Mouse (Mus musculus) heart, adult 2 months (tissue): Measurements from ENCODE around the gene Cd81.

ENCODE experiments used
- EP300 ChIP-seq: fragments of 200-500 bp; IDR thresholded peaks from 2 replicates; pipeline ENCODE4 v1.6.1; 2011; ENCODE audit warnings: low read depth, low read length, control low read depth; ENCODE audit not compliant: insufficient read depth
- POLR2A ChIP-seq: fragments of 200-500 bp; IDR thresholded peaks from 2 replicates; pipeline ENCODE4 v1.6.1; 2011; ENCODE audit warnings: mild to moderate bottlenecking, low read depth, low read length, control low read depth; ENCODE audit not compliant: insufficient read depth

DNA sequence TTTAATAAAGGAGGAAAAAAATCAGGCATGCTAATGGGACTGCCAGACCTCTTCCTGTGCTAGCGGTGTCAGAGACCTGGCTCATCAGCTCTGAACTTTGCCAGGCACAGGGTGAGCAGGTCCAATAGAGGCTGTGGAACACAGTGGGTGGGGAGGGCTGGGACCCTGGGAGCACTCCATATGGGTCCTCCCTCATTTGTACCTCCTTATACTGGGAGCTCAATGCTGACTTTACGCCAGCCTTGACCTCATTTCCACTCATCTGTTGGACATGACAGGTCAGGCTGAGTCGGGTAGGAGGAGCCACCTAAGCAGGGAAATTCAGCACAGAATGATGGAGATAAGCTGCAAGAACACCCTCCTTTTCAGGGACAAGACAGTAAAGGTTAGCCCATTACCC is 15.4 kb downstream of the Cd81 start:
- TF ChIP-seq POLR2A, result no peak
- no peak for TF ChIP-seq EP300
